Mouse (Mus musculus): ENCODE measurements around the gene Adam19. TPM values are rescaled to one million over a fixed set of nuclear protein-coding genes. Genes with fewer than 3 reads are reported as not detected.
A peak's percentile ranks its signal among the peaks of the same experiment; 100 is the strongest.

The Adam19 gene
- polyA plus RNA-seq, 1 experiment from 2014 or later: 27.0 TPM

GRCm38 (mm10) chr11:46115411-46116173 lies 59.8 kb downstream of the Adam19 start:
- Histone ChIP-seq H3K4me2 (no peak overlapping the region), H3K36me3 (ENCODE audit: insufficient read depth) (peaks cover 61% of the 10 kb centered on the region), H3K4me1 (ENCODE audit: insufficient read depth) (no peaks in the 10 kb centered on the region), H3K9me3 (ENCODE audit: low read depth, low read length) (no peaks in the 10 kb centered on the region), H3K9ac (no peak overlapping the region), H3K27ac (ENCODE audit: low read depth) (peak overlapping the region; percentile 42; the same call in 1 of the 2 replicates), H3K4me3 (ENCODE audit: low read depth, low read length) (no peak overlapping the region), H3K27me3 (ENCODE audit: insufficient read depth, low read length) (no peaks in the 10 kb centered on the region)
- no peak for ATAC-seq (ENCODE audit: insufficient read depth)
- no peak for DNase-seq
- no peak for TF ChIP-seq CTCF (IDR thresholded peaks at IDR 0.05; ENCODE audit: low read depth)
- 64% methylated on average over 9 of the region's 9 CpGs for WGBS

- DNase-seq (no peak), ATAC-seq (ENCODE audit: insufficient read depth) (no peak)
- no peak for TF ChIP-seq CTCF (IDR thresholded peaks at IDR 0.05; ENCODE audit: low read depth)
- Histone ChIP-seq H3K9me3 (ENCODE audit: low read depth, low read length) (no peaks in the 10 kb centered on the region), H3K4me1 (ENCODE audit: insufficient read depth) (no peaks in the 10 kb centered on the region), H3K27ac (ENCODE audit: low read depth) (no peak overlapping the region), H3K27me3 (ENCODE audit: insufficient read depth, low read length) (no peaks in the 10 kb centered on the region), H3K4me3 (ENCODE audit: low read depth, low read length) (no peak overlapping the region), H3K4me2 (no peak overlapping the region), H3K36me3 (ENCODE audit: insufficient read depth) (peaks cover 69% of the 10 kb centered on the region), H3K9ac (no peak overlapping the region)
- 78% methylated on average over 2 of the region's 2 CpGs for WGBS
These were observed 60.7 kb downstream of the Adam19 start for GRCm38 (mm10) chr11:46116510-46116909.

GRCm38 (mm10) chr11:46119624-46120023 lies 63.8 kb downstream of the Adam19 start:
- H3K4me1 ChIP-seq (ENCODE audit: insufficient read depth): no peaks in the 10 kb centered on the region
- H3K36me3 ChIP-seq (ENCODE audit: insufficient read depth): peaks cover 75% of the 10 kb centered on the region
- H3K4me3 ChIP-seq (ENCODE audit: low read depth, low read length): no peak overlapping the region
- TF ChIP-seq CTCF (IDR thresholded peaks at IDR 0.05; ENCODE audit: low read depth): no peak
- no peaks in the 10 kb centered on the region for H3K9me3 ChIP-seq (ENCODE audit: low read depth, low read length)
- H3K27me3 ChIP-seq (ENCODE audit: insufficient read depth, low read length): no peaks in the 10 kb centered on the region
- WGBS: 25% methylated on average over 4 of the region's 4 CpGs
- ATAC-seq (ENCODE audit: insufficient read depth): no peak
- H3K4me2 ChIP-seq: no peak overlapping the region
- no peak overlapping the region for H3K27ac ChIP-seq (ENCODE audit: low read depth)
- H3K9ac ChIP-seq: no peak overlapping the region
- DNase-seq: peak; percentile 19

GRCm38 (mm10) chr11:46120084-46120483 lies 64.3 kb downstream of the Adam19 start:
- no peak overlapping the region for H3K27ac ChIP-seq (ENCODE audit: low read depth)
- ATAC-seq (ENCODE audit: insufficient read depth) (no peak), DNase-seq (no peak)
- no peaks in the 10 kb centered on the region for H3K27me3 ChIP-seq (ENCODE audit: insufficient read depth, low read length)
- no peak overlapping the region for H3K4me3 ChIP-seq (ENCODE audit: low read depth, low read length)
- H3K9ac ChIP-seq: no peak overlapping the region
- no peak for TF ChIP-seq CTCF (IDR thresholded peaks at IDR 0.05; ENCODE audit: low read depth)
- H3K36me3 ChIP-seq (ENCODE audit: insufficient read depth): peaks cover 79% of the 10 kb centered on the region
- no peaks in the 10 kb centered on the region for H3K9me3 ChIP-seq (ENCODE audit: low read depth, low read length)
- 90% methylated on average over 10 of the region's 10 CpGs for WGBS
- H3K4me2 ChIP-seq: no peak overlapping the region
- H3K4me1 ChIP-seq (ENCODE audit: insufficient read depth): no peaks in the 10 kb centered on the region

- Histone ChIP-seq H3K36me3 (ENCODE audit: insufficient read depth) (peaks cover 76% of the 10 kb centered on the region), H3K4me2 (no peak overlapping the region), H3K27ac (ENCODE audit: low read depth) (no peak overlapping the region), H3K27me3 (ENCODE audit: insufficient read depth, low read length) (no peaks in the 10 kb centered on the region), H3K9me3 (ENCODE audit: low read depth, low read length) (no peaks in the 10 kb centered on the region), H3K4me1 (ENCODE audit: insufficient read depth) (no peaks in the 10 kb centered on the region), H3K9ac (no peak overlapping the region), H3K4me3 (ENCODE audit: low read depth, low read length) (no peak overlapping the region)
- TF ChIP-seq CTCF (IDR thresholded peaks at IDR 0.05; ENCODE audit: low read depth): no peak
- no peak for ATAC-seq (ENCODE audit: insufficient read depth)
- 79% methylated on average over 4 of the region's 4 CpGs for WGBS
- no peak for DNase-seq
These were observed 65.9 kb downstream of the Adam19 start for GRCm38 (mm10) chr11:46121666-46122065.

GRCm38 (mm10) chr11:46122875-46123274 lies 67.1 kb downstream of the Adam19 start:
- no peak for TF ChIP-seq CTCF (IDR thresholded peaks at IDR 0.05; ENCODE audit: low read depth)
- WGBS: 93% methylated on average over 4 of the region's 4 CpGs
- Histone ChIP-seq H3K4me3 (ENCODE audit: low read depth, low read length) (no peak overlapping the region), H3K9ac (no peak overlapping the region), H3K4me1 (ENCODE audit: insufficient read depth) (no peaks in the 10 kb centered on the region), H3K27me3 (ENCODE audit: insufficient read depth, low read length) (no peaks in the 10 kb centered on the region), H3K4me2 (no peak overlapping the region), H3K9me3 (ENCODE audit: low read depth, low read length) (no peaks in the 10 kb centered on the region), H3K36me3 (ENCODE audit: insufficient read depth) (peaks cover 78% of the 10 kb centered on the region), H3K27ac (ENCODE audit: low read depth) (no peak overlapping the region)
- ATAC-seq (ENCODE audit: insufficient read depth): no peak
- no peak for DNase-seq

- 84% methylated on average over 8 of the region's 8 CpGs for WGBS
- Histone ChIP-seq H3K9ac (no peak overlapping the region), H3K27ac (ENCODE audit: low read depth) (no peak overlapping the region), H3K4me3 (ENCODE audit: low read depth, low read length) (no peak overlapping the region), H3K27me3 (ENCODE audit: insufficient read depth, low read length) (no peaks in the 10 kb centered on the region), H3K4me1 (ENCODE audit: insufficient read depth) (no peaks in the 10 kb centered on the region), H3K4me2 (no peak overlapping the region), H3K9me3 (ENCODE audit: low read depth, low read length) (no peaks in the 10 kb centered on the region), H3K36me3 (ENCODE audit: insufficient read depth) (peaks cover 78% of the 10 kb centered on the region)
- ATAC-seq (ENCODE audit: insufficient read depth): no peak
- TF ChIP-seq CTCF (IDR thresholded peaks at IDR 0.05; ENCODE audit: low read depth): no peak
- DNase-seq: no peak
These were observed 67.6 kb downstream of the Adam19 start for GRCm38 (mm10) chr11:46123328-46123866.
